Mouse (Mus musculus): Measurements from ENCODE around the gene Bcl2l13. TPM values are rescaled to one million over a fixed set of nuclear protein-coding genes. Genes with fewer than 3 reads are reported as not detected.

The Bcl2l13 gene
- total and polyA plus RNA-seq, 3 experiments: 37.0 to 450 (median 85.0) TPM

DNA sequence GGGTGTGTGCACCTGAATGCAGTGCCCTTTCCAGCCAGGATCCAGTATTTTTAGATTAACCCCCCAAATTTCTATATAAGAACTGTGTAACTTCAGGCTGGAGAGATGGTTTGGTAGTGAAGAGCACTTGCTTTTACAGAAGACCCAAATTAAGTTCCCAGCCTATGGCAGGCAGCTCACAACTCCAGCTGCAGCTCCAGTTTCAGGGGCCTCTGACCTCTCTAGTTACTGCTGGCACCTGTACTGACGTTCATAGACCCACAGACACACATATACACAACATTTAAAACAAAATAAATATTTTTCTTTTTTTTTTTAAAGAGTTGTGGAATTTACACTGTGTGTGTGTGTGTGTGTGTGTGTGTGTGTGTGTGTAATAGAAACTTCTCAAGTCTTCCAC is 93.4 kb downstream of the Bcl2l13 start:
- Histone ChIP-seq H3K36me3 (replicated peaks) (peaks cover 56% of the 10 kb centered on the region), H3K9me3 (replicated peaks) (no peaks in the 10 kb centered on the region), H3K27me3 (ENCODE audit: insufficient read depth, low read length) (no peaks in the 10 kb centered on the region), H3K4me3 (ENCODE audit: low read depth, low read length) (no peak overlapping the region), H3K4me1 (ENCODE audit: insufficient read depth, low read depth, low read length) (peaks cover 21% of the 10 kb centered on the region)
- DNase-seq (ENCODE audit: low spot score) (no peak), ATAC-seq (ENCODE audit: extremely low read depth, insufficient number of reproducible peaks, low FRiP score, poor library complexity, severe bottlenecking) (no peak)
- TF ChIP-seq GATA1 (IDR thresholded peaks at IDR 0.05; ENCODE audit: borderline replicate concordance, low read length) (no peak), CTCF (IDR thresholded peaks at IDR 0.05; ENCODE audit: low read depth, low read length) (no peak), POLR2AphosphoS5 (IDR thresholded peaks at IDR 0.05; ENCODE audit: insufficient replicate concordance, low read depth, low read length) (no peak), TAL1 (conservative IDR thresholded peaks at IDR 0.05; ENCODE audit: low read depth, low read length) (no peak), GATA2 (IDR thresholded peaks at IDR 0.05; ENCODE audit: borderline replicate concordance, low read depth, low read length) (no peak)

- Histone ChIP-seq H3K9me3 (replicated peaks) (no peaks in the 10 kb centered on the region), H3K36me3 (replicated peaks) (peaks cover 69% of the 10 kb centered on the region), H3K4me1 (ENCODE audit: insufficient read depth, low read depth, low read length) (peaks cover 25% of the 10 kb centered on the region), H3K4me3 (ENCODE audit: low read depth, low read length) (no peak overlapping the region), H3K27me3 (ENCODE audit: insufficient read depth, low read length) (no peaks in the 10 kb centered on the region)
- TF ChIP-seq GATA1 (IDR thresholded peaks at IDR 0.05; ENCODE audit: borderline replicate concordance, low read length): no peak
- TF ChIP-seq CTCF (IDR thresholded peaks at IDR 0.05; ENCODE audit: low read depth, low read length): no peak
- no peak for TF ChIP-seq GATA2 (IDR thresholded peaks at IDR 0.05; ENCODE audit: borderline replicate concordance, low read depth, low read length)
- TF ChIP-seq POLR2AphosphoS5 (IDR thresholded peaks at IDR 0.05; ENCODE audit: insufficient replicate concordance, low read depth, low read length): no peak
- TF ChIP-seq TAL1 (conservative IDR thresholded peaks at IDR 0.05; ENCODE audit: low read depth, low read length): no peak
- no peak for ATAC-seq (ENCODE audit: extremely low read depth, insufficient number of reproducible peaks, low FRiP score, poor library complexity, severe bottlenecking)
- no peak for DNase-seq (ENCODE audit: low spot score)
These were observed 94.7 kb downstream of the Bcl2l13 start for GRCm38 (mm10) chr6:120930450-120931306.

DNA sequence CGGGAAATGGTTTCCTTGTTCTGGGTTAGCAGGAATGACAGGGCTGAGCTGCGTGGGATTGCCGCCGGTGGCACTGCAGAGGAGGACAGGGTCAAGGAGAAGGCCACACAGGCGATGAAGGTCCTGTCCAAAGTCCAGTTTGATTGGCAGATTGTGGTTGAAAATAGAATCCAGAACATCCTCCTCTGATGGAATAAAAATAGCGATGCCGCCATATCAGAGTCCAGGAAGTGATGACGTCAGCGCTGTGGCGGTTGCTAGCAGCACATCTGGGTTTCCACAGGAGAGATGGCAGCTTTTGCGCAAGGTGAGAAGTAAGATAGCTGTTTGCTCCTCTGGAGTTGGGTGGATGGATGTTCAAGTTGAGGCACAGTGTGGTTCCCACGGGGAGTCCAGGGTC is 96.6 kb downstream of the Bcl2l13 start:
- peaks cover 86% of the 10 kb centered on the region for H3K36me3 ChIP-seq (replicated peaks)
- TF ChIP-seq GATA1 (IDR thresholded peaks at IDR 0.05; ENCODE audit: borderline replicate concordance, low read length) (no peak), POLR2AphosphoS5 (IDR thresholded peaks at IDR 0.05; ENCODE audit: insufficient replicate concordance, low read depth, low read length) (no peak), CTCF (IDR thresholded peaks at IDR 0.05; ENCODE audit: low read depth, low read length) (no peak), TAL1 (conservative IDR thresholded peaks at IDR 0.05; ENCODE audit: low read depth, low read length) (no peak), GATA2 (IDR thresholded peaks at IDR 0.05; ENCODE audit: borderline replicate concordance, low read depth, low read length) (no peak)
- H3K4me3 ChIP-seq (ENCODE audit: low read depth, low read length): no peak overlapping the region
- H3K9me3 ChIP-seq (replicated peaks): no peaks in the 10 kb centered on the region
- DNase-seq (ENCODE audit: low spot score): no peak
- ATAC-seq (ENCODE audit: extremely low read depth, insufficient number of reproducible peaks, low FRiP score, poor library complexity, severe bottlenecking): no peak
- no peaks in the 10 kb centered on the region for H3K27me3 ChIP-seq (ENCODE audit: insufficient read depth, low read length)
- H3K4me1 ChIP-seq (ENCODE audit: insufficient read depth, low read depth, low read length): peaks cover 28% of the 10 kb centered on the region

GRCm38 (mm10) chr6:120933670-120934069 is 97.7 kb downstream of the Bcl2l13 start:
- TF ChIP-seq CTCF (IDR thresholded peaks at IDR 0.05; ENCODE audit: low read depth, low read length) (no peak), TAL1 (conservative IDR thresholded peaks at IDR 0.05; ENCODE audit: low read depth, low read length) (no peak), GATA2 (IDR thresholded peaks at IDR 0.05; ENCODE audit: borderline replicate concordance, low read depth, low read length) (no peak), POLR2AphosphoS5 (IDR thresholded peaks at IDR 0.05; ENCODE audit: insufficient replicate concordance, low read depth, low read length) (no peak), GATA1 (IDR thresholded peaks at IDR 0.05; ENCODE audit: borderline replicate concordance, low read length) (no peak)
- no peak for DNase-seq (ENCODE audit: low spot score)
- peaks cover 37% of the 10 kb centered on the region for H3K4me1 ChIP-seq (ENCODE audit: insufficient read depth, low read depth, low read length)
- no peaks in the 10 kb centered on the region for H3K9me3 ChIP-seq (replicated peaks)
- H3K36me3 ChIP-seq (replicated peaks): peaks cover 93% of the 10 kb centered on the region
- ATAC-seq (ENCODE audit: extremely low read depth, insufficient number of reproducible peaks, low FRiP score, poor library complexity, severe bottlenecking): no peak
- no peak overlapping the region for H3K4me3 ChIP-seq (ENCODE audit: low read depth, low read length)
- no peaks in the 10 kb centered on the region for H3K27me3 ChIP-seq (ENCODE audit: insufficient read depth, low read length)

GRCm38 (mm10) chr6:120934176-120934575 is 98.2 kb downstream of the Bcl2l13 start:
- H3K4me1 ChIP-seq (ENCODE audit: insufficient read depth, low read depth, low read length): peaks cover 40% of the 10 kb centered on the region
- TF ChIP-seq CTCF (IDR thresholded peaks at IDR 0.05; ENCODE audit: low read depth, low read length) (no peak), GATA2 (IDR thresholded peaks at IDR 0.05; ENCODE audit: borderline replicate concordance, low read depth, low read length) (no peak), TAL1 (conservative IDR thresholded peaks at IDR 0.05; ENCODE audit: low read depth, low read length) (no peak), POLR2AphosphoS5 (IDR thresholded peaks at IDR 0.05; ENCODE audit: insufficient replicate concordance, low read depth, low read length) (no peak), GATA1 (IDR thresholded peaks at IDR 0.05; ENCODE audit: borderline replicate concordance, low read length) (no peak)
- H3K9me3 ChIP-seq (replicated peaks): no peaks in the 10 kb centered on the region
- H3K36me3 ChIP-seq (replicated peaks): peaks cover 92% of the 10 kb centered on the region
- ATAC-seq (ENCODE audit: extremely low read depth, insufficient number of reproducible peaks, low FRiP score, poor library complexity, severe bottlenecking) (no peak), DNase-seq (ENCODE audit: low spot score) (no peak)
- no peaks in the 10 kb centered on the region for H3K27me3 ChIP-seq (ENCODE audit: insufficient read depth, low read length)
- no peak overlapping the region for H3K4me3 ChIP-seq (ENCODE audit: low read depth, low read length)

- H3K36me3 ChIP-seq (replicated peaks): peaks cover 93% of the 10 kb centered on the region
- no peaks in the 10 kb centered on the region for H3K9me3 ChIP-seq (replicated peaks)
- peaks cover 22% of the 10 kb centered on the region for H3K4me1 ChIP-seq (ENCODE audit: insufficient read depth, low read depth, low read length)
- no peaks in the 10 kb centered on the region for H3K27me3 ChIP-seq (ENCODE audit: insufficient read depth, low read length)
- ATAC-seq (ENCODE audit: extremely low read depth, insufficient number of reproducible peaks, low FRiP score, poor library complexity, severe bottlenecking) (no peak), DNase-seq (ENCODE audit: low spot score) (no peak)
- no peak overlapping the region for H3K4me3 ChIP-seq (ENCODE audit: low read depth, low read length)
- TF ChIP-seq TAL1 (conservative IDR thresholded peaks at IDR 0.05; ENCODE audit: low read depth, low read length): no peak
- TF ChIP-seq CTCF (IDR thresholded peaks at IDR 0.05; ENCODE audit: low read depth, low read length): no peak
- no peak for TF ChIP-seq GATA2 (IDR thresholded peaks at IDR 0.05; ENCODE audit: borderline replicate concordance, low read depth, low read length)
- TF ChIP-seq POLR2AphosphoS5 (IDR thresholded peaks at IDR 0.05; ENCODE audit: insufficient replicate concordance, low read depth, low read length): no peak
- TF ChIP-seq GATA1 (IDR thresholded peaks at IDR 0.05; ENCODE audit: borderline replicate concordance, low read length): no peak
These were observed 101.1 kb downstream of the Bcl2l13 start for GRCm38 (mm10) chr6:120937104-120937617.

Measured in G1E (cell line).